Mouse (Mus musculus): Measurements from ENCODE around the gene Espl1. TPM values are rescaled to one million over a fixed set of nuclear protein-coding genes. Genes with fewer than 3 reads are reported as not detected.

The Espl1 gene
- total RNA-seq, 1 experiment from 2014 or later = 8.5 TPM

- no peak for ATAC-seq (replicated peaks in 1 of 2; ENCODE audit: insufficient read depth in 1 of 2, low FRiP score in 2 of 2, low TSS enrichment in 1 of 2, low read depth in 1 of 2, poor library complexity in 2 of 2, severe bottlenecking in 2 of 2)
Observed at GRCm38 (mm10) chr15:102355134-102355870, 59.2 kb downstream of the Espl1 start.

DNA sequence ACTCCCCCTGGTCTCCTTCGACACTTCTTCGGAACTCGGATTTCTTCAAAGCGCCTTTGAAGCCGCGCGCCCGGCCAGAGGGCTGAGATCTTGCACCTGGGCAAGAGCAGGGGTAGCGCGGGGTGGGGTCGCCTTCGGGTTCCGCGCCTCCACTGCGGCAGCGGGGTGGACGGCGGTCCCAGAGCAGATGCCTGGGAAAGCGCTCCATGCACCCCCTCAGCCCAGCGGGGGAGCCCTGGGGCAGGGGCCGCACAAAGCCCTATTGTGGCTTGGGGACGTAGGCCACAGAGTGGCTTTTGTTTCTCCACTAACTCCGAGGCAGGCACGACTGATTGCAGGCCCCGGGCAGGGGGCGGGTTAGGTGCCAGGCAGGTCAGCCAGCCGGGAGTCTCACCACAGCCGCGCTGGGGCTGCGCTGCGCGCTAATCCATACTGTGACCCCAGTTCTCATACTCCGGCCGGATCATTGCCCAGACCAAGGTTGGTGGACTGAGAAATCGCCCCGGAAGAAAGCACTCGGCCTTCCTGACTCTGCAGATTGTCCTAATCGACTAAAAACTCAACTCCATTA lies 59.9 kb downstream of the Espl1 start:
- ATAC-seq (replicated peaks in 1 of 2; ENCODE audit: insufficient read depth in 1 of 2, low FRiP score in 2 of 2, low TSS enrichment in 1 of 2, low read depth in 1 of 2, poor library complexity in 2 of 2, severe bottlenecking in 2 of 2) = no peak; a peak in 1 of 4 replicates

DNA sequence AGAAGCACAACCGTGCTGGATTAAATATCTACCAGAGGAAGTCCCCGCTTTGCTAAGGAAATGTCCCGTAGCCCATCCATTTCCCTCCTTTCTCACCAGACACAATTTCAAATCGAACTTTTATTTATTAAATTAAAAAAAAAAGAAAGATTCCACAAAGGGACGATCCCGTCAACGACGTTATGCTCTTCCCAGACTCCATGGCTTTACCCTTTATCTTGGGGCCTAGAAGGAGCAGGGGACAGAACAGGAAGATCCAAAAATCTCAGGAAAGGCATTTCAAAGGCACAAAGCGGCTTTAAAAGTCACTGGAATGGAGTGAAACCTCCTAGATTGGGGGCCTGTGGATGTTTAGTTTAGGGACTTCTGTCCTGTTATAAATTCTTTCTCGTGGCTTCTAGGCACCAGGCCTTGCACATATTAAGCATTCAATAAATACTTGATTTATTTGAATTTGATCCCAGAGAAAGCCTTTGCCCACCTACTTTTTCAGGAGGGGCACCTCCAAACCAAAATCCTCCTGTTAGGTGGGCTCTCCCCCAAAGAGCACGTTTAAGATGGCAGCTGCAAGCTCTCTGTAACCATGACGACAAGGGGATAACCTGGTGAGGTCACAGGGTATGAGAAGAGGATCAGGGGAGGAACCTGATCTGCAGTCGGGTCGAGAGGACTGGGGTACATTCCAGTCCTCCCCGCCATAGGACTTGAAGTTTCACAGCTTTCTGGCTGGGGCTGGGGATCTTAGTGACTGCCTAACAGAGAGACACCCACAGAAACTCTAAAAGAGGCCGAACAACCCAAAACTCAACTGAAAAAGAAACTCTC lies 60.6 kb downstream of the Espl1 start:
- no peak for ATAC-seq (replicated peaks in 1 of 2; ENCODE audit: insufficient read depth in 1 of 2, low FRiP score in 2 of 2, low TSS enrichment in 1 of 2, low read depth in 1 of 2, poor library complexity in 2 of 2, severe bottlenecking in 2 of 2)

- ATAC-seq (replicated peaks in 1 of 2; ENCODE audit: insufficient read depth in 1 of 2, low FRiP score in 2 of 2, low TSS enrichment in 1 of 2, low read depth in 1 of 2, poor library complexity in 2 of 2, severe bottlenecking in 2 of 2) = no peak
Observed at GRCm38 (mm10) chr15:102358126-102358525, 62.1 kb downstream of the Espl1 start.

GRCm38 (mm10) chr15:102358834-102359233 lies 62.8 kb downstream of the Espl1 start:
- no peak for ATAC-seq (replicated peaks in 1 of 2; ENCODE audit: insufficient read depth in 1 of 2, low FRiP score in 2 of 2, low TSS enrichment in 1 of 2, low read depth in 1 of 2, poor library complexity in 2 of 2, severe bottlenecking in 2 of 2)

- peak; percentile 27 to 43; a peak in 2 of 4 replicates for ATAC-seq (replicated peaks in 1 of 2; ENCODE audit: insufficient read depth in 1 of 2, low FRiP score in 2 of 2, low TSS enrichment in 1 of 2, low read depth in 1 of 2, poor library complexity in 2 of 2, severe bottlenecking in 2 of 2)
Observed at GRCm38 (mm10) chr15:102362648-102363047, 66.6 kb downstream of the Espl1 start.

GRCm38 (mm10) chr15:102364678-102365077 lies 68.6 kb downstream of the Espl1 start:
- ATAC-seq (replicated peaks in 1 of 2; ENCODE audit: insufficient read depth in 1 of 2, low FRiP score in 2 of 2, low TSS enrichment in 1 of 2, low read depth in 1 of 2, poor library complexity in 2 of 2, severe bottlenecking in 2 of 2) = no peak

DNA sequence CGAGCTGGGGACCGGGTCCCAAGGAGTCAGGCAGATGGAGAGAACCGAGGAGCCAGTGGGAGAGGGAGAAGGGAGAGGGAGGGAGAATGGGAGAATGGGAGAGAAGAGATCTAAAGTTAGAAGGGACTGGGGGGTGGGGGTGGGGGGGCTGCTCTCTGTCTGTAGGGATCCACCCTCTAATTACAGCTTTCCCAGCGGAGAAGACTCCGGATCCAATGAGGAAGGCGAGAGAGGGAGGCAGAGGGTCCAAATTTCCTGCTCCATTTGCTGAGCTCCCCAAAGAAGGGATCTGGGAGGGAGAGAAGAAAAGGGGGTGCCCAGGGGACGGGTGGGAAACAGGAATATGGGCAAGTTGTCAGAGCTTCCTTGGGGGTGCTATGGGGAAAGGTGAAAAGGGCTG lies 70.2 kb downstream of the Espl1 start:
- ATAC-seq (replicated peaks in 1 of 2; ENCODE audit: insufficient read depth in 1 of 2, low FRiP score in 2 of 2, low TSS enrichment in 1 of 2, low read depth in 1 of 2, poor library complexity in 2 of 2, severe bottlenecking in 2 of 2) = no peak

DNA sequence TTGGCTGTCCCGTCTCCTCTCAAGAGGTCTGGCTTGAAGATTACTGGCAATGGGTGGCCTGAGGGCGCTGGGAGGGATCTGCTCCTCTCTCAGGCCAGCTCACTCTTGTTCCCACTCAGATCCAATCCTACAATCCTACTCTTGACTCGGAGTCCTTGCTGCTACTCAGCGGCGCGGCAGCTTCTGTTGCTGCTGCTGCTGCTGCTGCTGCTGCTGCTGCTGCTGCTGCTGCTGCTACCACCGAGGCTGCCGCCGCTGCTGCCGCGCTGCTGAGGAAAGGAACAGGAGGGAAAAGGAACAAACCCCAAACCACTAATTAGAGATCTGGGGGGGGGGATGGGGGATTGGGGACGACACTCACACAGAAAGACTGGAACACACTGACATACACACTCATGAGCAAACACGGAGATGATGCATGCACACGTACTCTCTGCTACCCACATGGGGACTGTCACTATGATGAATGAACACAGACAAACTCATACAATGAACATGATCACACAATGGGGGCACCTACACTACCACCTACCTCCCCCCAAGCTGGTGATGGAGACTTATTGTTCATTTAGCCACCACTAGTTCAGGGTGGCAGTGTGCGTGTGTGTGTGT lies 70.8 kb downstream of the Espl1 start, which contains the start of gene Sp7:
Gene Sp7 (minus strand): TSS at position 450 of the 612 bp plus-strand sequence.
- ATAC-seq (replicated peaks in 1 of 2; ENCODE audit: insufficient read depth in 1 of 2, low FRiP score in 2 of 2, low TSS enrichment in 1 of 2, low read depth in 1 of 2, poor library complexity in 2 of 2, severe bottlenecking in 2 of 2) = 0 out of 4 replicates have a peak, but pooled peaks of 1 of the 2 experiments have one; percentile 17

- no peak for ATAC-seq (replicated peaks in 1 of 2; ENCODE audit: insufficient read depth in 1 of 2, low FRiP score in 2 of 2, low TSS enrichment in 1 of 2, low read depth in 1 of 2, poor library complexity in 2 of 2, severe bottlenecking in 2 of 2)
Observed at GRCm38 (mm10) chr15:102369972-102370371, 73.9 kb downstream of the Espl1 start.

GRCm38 (mm10) chr15:102370727-102371126 lies 74.7 kb downstream of the Espl1 start:
- ATAC-seq (replicated peaks in 1 of 2; ENCODE audit: insufficient read depth in 1 of 2, low FRiP score in 2 of 2, low TSS enrichment in 1 of 2, low read depth in 1 of 2, poor library complexity in 2 of 2, severe bottlenecking in 2 of 2) = no peak

Other genes starting within 250 kb of the Espl1 start
- gene Eif4b, start 222.5 kb upstream of the Espl1 start, total RNA-seq (2017) = 451 and 486 TPM in 2 replicates
- gene Tns2, start 195.9 kb upstream of the Espl1 start, total RNA-seq (2017) = 3.6 and 4.0 TPM in 2 replicates
- 12.6 and 15.8 TPM in 2 replicates for gene Spryd3, start 160.0 kb upstream of the Espl1 start, total RNA-seq (2017)
- 0.15 TPM in 1 of 2 replicates, not detected in the other for gene Igfbp6, start 151.9 kb upstream of the Espl1 start, total RNA-seq (2017)
- gene Soat2, start 145.7 kb upstream of the Espl1 start, total RNA-seq (2017) = 1.3 and 2.4 TPM in 2 replicates
- gene Zfp740, start 93.0 kb upstream of the Espl1 start, total RNA-seq (2017) = 44.0 and 47.6 TPM in 2 replicates
- gene Csad, start 91.5 kb upstream of the Espl1 start, total RNA-seq (2017) = 37.4 and 76.7 TPM in 2 replicates
- gene Itgb7, start 64.3 kb upstream of the Espl1 start, total RNA-seq (2017) = 83.0 and 92.1 TPM in 2 replicates
- gene Rarg, start 38.7 kb upstream of the Espl1 start, total RNA-seq (2017) = 3.6 and 5.6 TPM in 2 replicates
- not detected in 2 replicates for gene Gm9918, start 25.7 kb upstream of the Espl1 start, total RNA-seq (2017)
- gene Mfsd5, start 16.8 kb upstream of the Espl1 start, total RNA-seq (2017) = 11.5 and 19.4 TPM in 2 replicates
- 273 and 464 TPM in 2 replicates for gene Pfdn5, start 29.9 kb downstream of the Espl1 start, total RNA-seq (2017)
- gene Myg1, start 35.4 kb downstream of the Espl1 start, total RNA-seq (2017) = 35.7 and 75.9 TPM in 2 replicates
- gene Aaas, start 54.5 kb downstream of the Espl1 start, total RNA-seq (2017) = 48.4 and 91.9 TPM in 2 replicates
- gene Sp7, start 70.9 kb downstream of the Espl1 start, total RNA-seq (2017) = not detected in 2 replicates
- 73.0 and 88.0 TPM in 2 replicates for gene Sp1, start 109.9 kb downstream of the Espl1 start, total RNA-seq (2017)
- gene Amhr2, start 149.1 kb downstream of the Espl1 start, total RNA-seq (2017) = not detected in 2 replicates
- 64.1 and 67.1 TPM in 2 replicates for gene Prr13, start 162.8 kb downstream of the Espl1 start, total RNA-seq (2017)
- gene Pcbp2, start 174.3 kb downstream of the Espl1 start, total RNA-seq (2017) = 228 and 317 TPM in 2 replicates
- gene Gm10337, start 207.5 kb downstream of the Espl1 start, total RNA-seq (2017) = not detected in 2 replicates
- gene Map3k12, start 220.8 kb downstream of the Espl1 start, total RNA-seq (2017) = 2.4 and 3.8 TPM in 2 replicates
- 26.8 and 33.3 TPM in 2 replicates for gene Tarbp2, start 221.9 kb downstream of the Espl1 start, total RNA-seq (2017)
- 0.55 and 1.6 TPM in 2 replicates for gene Npff, start 228.7 kb downstream of the Espl1 start, total RNA-seq (2017)

Data from hematopoietic stem cell, adult 5-6 weeks (primary cell).